Mouse (Mus musculus) MEL (cell line): Measurements from ENCODE around the gene Cttn.

Experiments
- BHLHE40 ChIP-seq: IDR thresholded peaks from 2 replicates; pipeline ENCODE4 v1.6.1; 2012; ENCODE audit warnings: low read depth, mild to moderate bottlenecking, inconsistent platforms, low read length, improper control_type of control experiment, borderline replicate concordance
- CHD1 ChIP-seq: IDR thresholded peaks from 2 replicates; pipeline ENCODE4 v1.6.1; 2012; ENCODE audit warnings: low read depth, mild to moderate bottlenecking, inconsistent platforms, low read length, improper control_type of control experiment
- CHD2 ChIP-seq: IDR thresholded peaks from 2 replicates; pipeline ENCODE4 v1.6.1; 2011; ENCODE audit warnings: low read length, improper control_type of control experiment
- ETS1 ChIP-seq: IDR thresholded peaks from 2 replicates; pipeline ENCODE4 v1.6.1; 2012; ENCODE audit warnings: low read depth, mild to moderate bottlenecking, inconsistent platforms, low read length, improper control_type of control experiment, moderate library complexity
- MAFK ChIP-seq: IDR thresholded peaks from 2 replicates; pipeline ENCODE4 v1.6.1; 2011; ENCODE audit warnings: low read depth, mild to moderate bottlenecking, low read length, improper control_type of control experiment, borderline replicate concordance
- MAZ ChIP-seq: IDR thresholded peaks from 2 replicates; pipeline ENCODE4 v1.6.1; 2012; ENCODE audit warnings: low read depth, mild to moderate bottlenecking, inconsistent platforms, low read length, improper control_type of control experiment
- MXI1 ChIP-seq: IDR thresholded peaks from 2 replicates; pipeline ENCODE4 v1.6.1; 2011; ENCODE audit warnings: mild to moderate bottlenecking, low read depth, low read length, improper control_type of control experiment
- MYC ChIP-seq: IDR thresholded peaks from 2 replicates; pipeline ENCODE4 v1.6.1; 2011; ENCODE audit warnings: low read depth, mild to moderate bottlenecking, low read length, improper control_type of control experiment, moderate library complexity
- POLR2A ChIP-seq, 2 experiments: IDR thresholded peaks; 2 replicates each; pipeline ENCODE4 v1.6.1; 2011 to 2012; ENCODE audit warnings: low read length in 2 of 2, mild to moderate bottlenecking in 2 of 2, control low read depth in 1 of 2, improper control_type of control experiment in 1 of 2, low read depth in 1 of 2, moderate library complexity in 1 of 2; ENCODE audit not compliant: control insufficient read depth in 1 of 2, insufficient read depth in 1 of 2, poor library complexity in 1 of 2
- RCOR1 ChIP-seq: IDR thresholded peaks from 2 replicates; pipeline ENCODE4 v1.6.1; 2012; ENCODE audit warnings: low read depth, mild to moderate bottlenecking, inconsistent platforms, low read length, improper control_type of control experiment
- SMC3 ChIP-seq: IDR thresholded peaks from 2 replicates; pipeline ENCODE4 v1.6.1; 2011; ENCODE audit warnings: low read depth, low read length, improper control_type of control experiment
- TCF12 ChIP-seq: IDR thresholded peaks from 2 replicates; pipeline ENCODE4 v1.6.1; 2014; ENCODE audit warnings: low read depth, mild to moderate bottlenecking, inconsistent platforms, low read length, improper control_type of control experiment, moderate library complexity
- UBTF ChIP-seq: IDR thresholded peaks from 2 replicates; pipeline ENCODE4 v1.6.1; 2012; ENCODE audit warnings: low read depth, mild to moderate bottlenecking, inconsistent platforms, low read length, improper control_type of control experiment, moderate library complexity, borderline replicate concordance; ENCODE audit not compliant: insufficient read depth
- ZC3H11A ChIP-seq: IDR thresholded peaks from 2 replicates; pipeline ENCODE4 v1.6.1; 2012; ENCODE audit warnings: low read depth, mild to moderate bottlenecking, inconsistent platforms, low read length, improper control_type of control experiment

DNA sequence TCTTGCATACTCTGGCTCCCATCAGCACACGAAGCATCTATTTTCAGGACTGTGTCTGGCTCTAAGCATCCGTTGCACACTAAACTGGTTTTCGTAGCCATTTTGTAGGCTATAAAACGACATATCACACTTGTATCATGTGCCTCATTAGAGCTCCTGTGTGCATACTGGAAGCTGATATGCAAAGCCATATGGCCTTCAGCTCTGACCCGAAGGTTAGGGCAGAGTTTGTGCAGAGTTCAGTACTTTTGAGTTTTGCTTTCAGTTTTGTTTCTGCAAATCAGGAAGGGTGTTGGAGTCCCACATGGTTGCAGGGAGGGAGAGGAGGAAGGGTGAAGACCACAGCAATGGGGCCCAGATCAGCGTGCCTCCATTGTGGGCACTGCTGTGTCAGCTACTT lies 79.1 kb downstream of the Cttn start:
- no peak for TF ChIP-seq BHLHE40
- no peak for TF ChIP-seq MAFK
- no peak for TF ChIP-seq CHD2
- no peak for TF ChIP-seq SMC3
- no peak for TF ChIP-seq MYC
- no peak for TF ChIP-seq UBTF
- TF ChIP-seq RCOR1, result no peak
- no peak for TF ChIP-seq POLR2A (IDR thresholded peaks at IDR 0.05; ENCODE audit: control insufficient read depth in 1 of 2, insufficient read depth in 1 of 2, low read depth in 1 of 2, low read length in 2 of 2, poor library complexity in 1 of 2)
- TF ChIP-seq ZC3H11A, result no peak
- TF ChIP-seq ETS1, result no peak
- no peak for TF ChIP-seq CHD1
- no peak for TF ChIP-seq TCF12
- no peak for TF ChIP-seq MXI1
- TF ChIP-seq MAZ, result no peak
